Mouse (Mus musculus) limb, embryonic 10.5 days (tissue): ENCODE results near the gene Atp9a. TPM values are rescaled to one million over a fixed set of nuclear protein-coding genes. Genes with fewer than 3 reads are reported as not detected.

ENCODE experiments used
- microRNA-seq: library from miRNA; unstranded; fragments of <30 nt; microRNA quantifications from one replicate; pipeline ENCODE4, GENCODE M21; 2017
- polyA plus RNA-seq: library from polyadenylated mRNA; unstranded; fragments of >200 nt; fragmentation: Nextera tagmentation; extraction: Ambion mirVana; gene quantifications from 2 replicates; pipeline ENCODE4 v1.2.1, GENCODE M21; 2016

Gene Atp9a
- polyA plus RNA-seq, 1 experiment from 2014 or later, result 6.5 TPM

Small RNAs within 50 kb of the gene (microRNA-seq; reads per million reads assigned to microRNA genes)
- not detected for gene Mir7004

Other genes with a start within 250 kb of the Atp9a start
- gene Nfatc2, start 140.8 kb downstream of the Atp9a start, polyA plus RNA-seq, result 1.0 and 3.2 TPM in 2 replicates
- gene Sall4, start 25.5 kb upstream of the Atp9a start, polyA plus RNA-seq, result 26.8 and 53.3 TPM in 2 replicates
- gene Zfp64, start 213.2 kb upstream of the Atp9a start, polyA plus RNA-seq, result 40.4 and 44.3 TPM in 2 replicates